Mouse (Mus musculus) G1E (cell line): Measurements from ENCODE around the gene Ndufc1.

Experiments
- CTCF ChIP-seq: IDR thresholded peaks from 2 replicates; pipeline ENCODE4 v1.5.1; 2012; ENCODE audit warnings: low read depth, low read length, inconsistent platforms, mixed read lengths
- GATA1 ChIP-seq: IDR thresholded peaks from 2 replicates; pipeline ENCODE4 v1.6.1; 2012; ENCODE audit warnings: borderline replicate concordance, low read length, inconsistent platforms, mixed read lengths
- POLR2AphosphoS5 ChIP-seq: IDR thresholded peaks from 2 replicates; pipeline ENCODE4 v1.6.1; 2012; ENCODE audit warnings: low read depth, low read length, inconsistent platforms; ENCODE audit not compliant: insufficient replicate concordance
- TAL1 ChIP-seq: conservative IDR thresholded peaks from 2 replicates; pipeline ENCODE4 v1.6.1; 2012; ENCODE audit warnings: low read depth, low read length, inconsistent platforms, mixed read lengths

DNA sequence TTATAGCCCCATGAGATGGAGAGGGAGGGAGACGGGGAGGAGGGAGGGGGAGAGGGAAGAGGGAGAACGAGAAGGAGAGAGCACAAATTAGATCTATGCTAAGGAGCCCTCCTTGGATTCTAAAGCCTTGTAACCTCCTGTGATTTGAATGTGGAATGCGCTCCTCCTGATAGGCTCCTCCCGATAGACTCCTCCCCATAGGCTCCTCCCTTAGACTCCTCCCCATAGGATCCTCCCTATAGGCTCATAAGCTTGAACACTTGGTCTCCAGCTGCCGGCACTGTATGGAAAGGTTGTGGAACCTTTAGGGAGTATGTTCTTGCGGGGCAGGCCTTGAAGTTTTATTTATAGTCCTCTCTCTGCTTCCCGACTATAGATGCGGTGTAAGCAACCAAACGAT is 47.7 kb downstream of the Ndufc1 start:
- TF ChIP-seq CTCF (no peak), POLR2AphosphoS5 (no peak), TAL1 (no peak), GATA1 (no peak)
